Mouse (Mus musculus) liver, postnatal 0 days (tissue): Measurements from ENCODE around the gene Dio1. TPM values are rescaled to one million over a fixed set of nuclear protein-coding genes. Genes with fewer than 3 reads are reported as not detected.

ENCODE experiments used
- ATAC-seq: fragments of 200-750 bp; cut with Nextera tagmentation; 2 replicates; pipeline ENCODE4 v1.8.0; 2017; ENCODE audit warnings: mild to moderate bottlenecking, moderate library complexity
- DNase-seq: peaks from one replicate; pipeline ENCODE4 v3.0.0-alpha.2; 2016
- H3K27ac ChIP-seq: fragments of 300-500 bp; sonication (generic); 2 replicates; pipeline ENCODE4 v1.5.1; 2014; ENCODE audit warnings: antibody characterized with exemption, moderate library complexity, mild to moderate bottlenecking, low read depth
- H3K27me3 ChIP-seq: fragments of 300-500 bp; sonication (generic); 2 replicates; pipeline ENCODE4 v1.6.1; 2014; ENCODE audit warnings: low read length, control low read depth, mixed read lengths; ENCODE audit not compliant: insufficient read depth
- H3K36me3 ChIP-seq: fragments of 300-500 bp; sonication (generic); replicated peaks from 2 replicates; pipeline ENCODE4 v1.6.1; 2014; ENCODE audit warnings: mild to moderate bottlenecking, control low read depth, low read length, moderate library complexity, mixed read lengths; ENCODE audit not compliant: insufficient read depth
- H3K4me1 ChIP-seq: fragments of 300-500 bp; sonication (generic); 2 replicates; pipeline ENCODE4 v1.6.1; 2014; ENCODE audit warnings: antibody characterized with exemption, mild to moderate bottlenecking, control low read depth; ENCODE audit not compliant: insufficient read depth
- H3K4me2 ChIP-seq: fragments of 300-500 bp; sonication (generic); 2 replicates; pipeline ENCODE4 v1.6.1; 2014; ENCODE audit warnings: low read depth, mild to moderate bottlenecking, low read length, moderate library complexity, mixed read lengths
- H3K4me3 ChIP-seq: fragments of 300-500 bp; sonication (generic); 2 replicates; pipeline ENCODE4 v1.5.1; 2014; ENCODE audit warnings: low read depth, low read length
- H3K9ac ChIP-seq: fragments of 300-500 bp; sonication (generic); replicated peaks from 2 replicates; pipeline ENCODE4 v1.6.1; 2014; ENCODE audit warnings: mild to moderate bottlenecking, moderate library complexity
- H3K9me3 ChIP-seq: fragments of 300-500 bp; sonication (generic); 2 replicates; pipeline ENCODE4 v1.6.1; 2016; ENCODE audit warnings: mild to moderate bottlenecking, control low read depth, low read length, mixed read lengths
- CTCF ChIP-seq: sonication (generic); IDR thresholded peaks from 2 replicates; pipeline ENCODE4 v1.5.1; 2016; ENCODE audit warnings: antibody characterized with exemption, low read depth
- EP300 ChIP-seq: IDR thresholded peaks from 2 replicates; pipeline ENCODE4 v1.6.1; 2016; ENCODE audit warnings: antibody characterized with exemption, low read depth, mild to moderate bottlenecking
- WGBS: fragments of 180-500 bp; shearing (Covaris S2); extraction: QIAGEN DNeasy Blood & Tissue Kit; methylation state at CpG from one replicate; pipeline ENCODE4 v1.1.7; 2014; ENCODE audit not compliant: insufficient replicate concordance; 5-methylcytosine and 5-hydroxymethylcytosine counted together
- polyA plus RNA-seq: library from polyadenylated mRNA; unstranded; fragments of >200 nt; fragmentation: Nextera tagmentation; extraction: Ambion mirVana; gene quantifications from 2 replicates; pipeline ENCODE4 v1.2.1, GENCODE M21; 2015

The Dio1 gene
- polyA plus RNA-seq, 1 experiment from 2014 or later, result 10.3 TPM

- Histone ChIP-seq H3K4me3 (no peak overlapping the region), H3K9ac (no peak overlapping the region), H3K27me3 (no peaks in the 10 kb centered on the region), H3K27ac (no peak overlapping the region), H3K9me3 (no peaks in the 10 kb centered on the region), H3K4me1 (no peaks in the 10 kb centered on the region), H3K4me2 (no peak overlapping the region), H3K36me3 (peaks cover 4% of the 10 kb centered on the region)
- TF ChIP-seq EP300 (no peak), CTCF (peak; percentile 44; the same call in 1 of the 2 replicates)
- 92% methylated on average over 4 of the region's 4 CpGs for WGBS
- DNase-seq (no peak), ATAC-seq (no peak)
These were observed 26.5 kb upstream of the Dio1 start for GRCm38 (mm10) chr4:107333514-107333913.

- no peaks in the 10 kb centered on the region for H3K4me1 ChIP-seq
- no peaks in the 10 kb centered on the region for H3K9me3 ChIP-seq
- H3K27me3 ChIP-seq, result no peaks in the 10 kb centered on the region
- WGBS, result 89% methylated on average over 8 of the region's 8 CpGs
- no peak for ATAC-seq
- H3K4me3 ChIP-seq, result no peak overlapping the region
- TF ChIP-seq EP300 (no peak), CTCF (no peak)
- H3K9ac ChIP-seq, result no peak overlapping the region
- H3K27ac ChIP-seq, result no peak overlapping the region
- H3K4me2 ChIP-seq, result no peak overlapping the region
- DNase-seq, result no peak
- H3K36me3 ChIP-seq, result peaks cover 12% of the 10 kb centered on the region
These were observed 21.6 kb upstream of the Dio1 start for GRCm38 (mm10) chr4:107328530-107328929.

DNA sequence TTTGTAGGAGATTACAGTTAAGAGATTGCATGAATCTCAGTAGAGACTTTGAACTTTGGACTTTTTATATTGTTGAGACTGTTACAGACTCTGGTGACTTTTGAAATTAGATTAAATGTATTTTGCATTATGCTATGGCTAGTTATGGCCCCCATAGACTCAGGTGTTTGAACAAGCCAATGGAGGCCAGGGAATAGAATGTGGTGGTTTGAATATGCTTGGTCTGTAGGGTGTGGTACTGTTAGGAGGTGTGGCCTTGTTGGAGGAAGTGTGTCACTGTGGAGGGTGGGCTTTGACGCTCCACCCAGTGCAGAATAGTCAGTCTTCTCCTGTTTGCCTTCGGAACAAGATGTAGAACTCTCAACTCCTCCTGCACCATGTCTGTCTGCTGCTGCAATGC, 16.1 kb upstream of the Dio1 start:
- H3K27me3 ChIP-seq, result no peaks in the 10 kb centered on the region
- H3K4me1 ChIP-seq, result no peaks in the 10 kb centered on the region
- H3K4me3 ChIP-seq, result no peak overlapping the region
- ATAC-seq, result no peak
- TF ChIP-seq EP300 (no peak), CTCF (no peak)
- H3K9ac ChIP-seq, result no peak overlapping the region
- H3K4me2 ChIP-seq, result no peak overlapping the region
- no peak overlapping the region for H3K27ac ChIP-seq
- H3K36me3 ChIP-seq, result peaks cover 28% of the 10 kb centered on the region
- 68% methylated on average over 2 of the region's 2 CpGs for WGBS
- no peaks in the 10 kb centered on the region for H3K9me3 ChIP-seq
- DNase-seq, result no peak

- WGBS, result 80% methylated on average over 2 of the region's 2 CpGs
- Histone ChIP-seq H3K27me3 (no peaks in the 10 kb centered on the region), H3K4me2 (no peak overlapping the region), H3K9me3 (no peaks in the 10 kb centered on the region), H3K36me3 (peaks cover 31% of the 10 kb centered on the region), H3K9ac (no peak overlapping the region), H3K4me1 (no peaks in the 10 kb centered on the region), H3K4me3 (no peak overlapping the region), H3K27ac (no peak overlapping the region)
- DNase-seq (no peak), ATAC-seq (no peak)
- TF ChIP-seq CTCF (no peak), EP300 (no peak)
These were observed 14.1 kb upstream of the Dio1 start for GRCm38 (mm10) chr4:107321041-107321440.

DNA sequence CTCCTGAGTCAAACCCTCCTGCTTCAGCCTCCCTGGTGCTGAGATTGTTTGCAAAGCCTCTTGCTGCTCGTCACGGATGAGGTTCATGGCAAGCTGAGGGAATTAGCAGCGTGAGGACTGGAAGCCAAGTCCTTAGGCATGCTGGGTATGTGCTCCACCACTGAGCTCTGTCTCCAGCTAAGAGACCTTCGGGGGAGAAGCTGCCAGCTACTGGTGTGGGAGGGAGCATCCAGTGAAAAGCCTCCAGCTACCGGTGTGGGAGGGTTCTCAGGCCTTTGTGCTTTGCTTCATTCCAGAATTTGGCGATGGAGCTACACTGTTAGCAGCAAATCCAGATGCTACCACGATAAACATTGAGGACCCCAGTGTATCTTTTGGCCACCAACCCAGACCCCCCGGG, 11.7 kb upstream of the Dio1 start:
- peaks cover 18% of the 10 kb centered on the region for H3K36me3 ChIP-seq
- H3K9me3 ChIP-seq, result no peaks in the 10 kb centered on the region
- 82% methylated on average over 8 of the region's 8 CpGs for WGBS
- no peak overlapping the region for H3K9ac ChIP-seq
- no peak for TF ChIP-seq EP300
- no peak for TF ChIP-seq CTCF
- no peak for DNase-seq
- no peak overlapping the region for H3K27ac ChIP-seq
- H3K4me3 ChIP-seq, result no peak overlapping the region
- peaks cover 11% of the 10 kb centered on the region for H3K4me1 ChIP-seq
- H3K27me3 ChIP-seq, result no peaks in the 10 kb centered on the region
- no peak for ATAC-seq
- no peak overlapping the region for H3K4me2 ChIP-seq

- H3K9me3 ChIP-seq, result no peaks in the 10 kb centered on the region
- peaks cover 13% of the 10 kb centered on the region; the same call in 1 of the 2 replicates for H3K36me3 ChIP-seq
- peak overlapping the region; percentile 73 for H3K9ac ChIP-seq
- H3K27ac ChIP-seq, result peak overlapping the region; percentile 69
- peaks cover 15% of the 10 kb centered on the region for H3K4me1 ChIP-seq
- TF ChIP-seq EP300, result no peak
- no peak for TF ChIP-seq CTCF
- DNase-seq, result no peak
- ATAC-seq, result no peak
- peak overlapping the region; percentile 93 for H3K4me2 ChIP-seq
- 5% methylated on average over 7 of the region's 7 CpGs for WGBS
- no peaks in the 10 kb centered on the region for H3K27me3 ChIP-seq
- H3K4me3 ChIP-seq, result peak overlapping the region; percentile 83
These were observed 7.5 kb upstream of the Dio1 start for GRCm38 (mm10) chr4:107314479-107314805.
